Mouse (Mus musculus) heart, embryonic 11.5 days (tissue): ENCODE data around the gene Cyp26c1. TPM values are rescaled to one million over a fixed set of nuclear protein-coding genes. Genes with fewer than 3 reads are reported as not detected.

Experiments used
- ATAC-seq: fragments of 200-750 bp; cut with Nextera tagmentation; replicated peaks from 2 replicates; pipeline ENCODE4 v1.8.0; 2017; ENCODE audit warnings: moderate library complexity; ENCODE audit not compliant: insufficient number of reproducible peaks, low FRiP score, low TSS enrichment
- H3K27ac ChIP-seq: fragments of 300-500 bp; sonication (generic); 2 replicates; pipeline ENCODE4 v1.5.1; 2014; ENCODE audit warnings: mild to moderate bottlenecking, low read depth, low read length
- H3K27me3 ChIP-seq: fragments of 300-500 bp; sonication (generic); 2 replicates; pipeline ENCODE4 v1.6.1; 2014; ENCODE audit warnings: mild to moderate bottlenecking, low read length, mixed read lengths; ENCODE audit not compliant: control insufficient read depth, insufficient read depth
- H3K36me3 ChIP-seq: fragments of 300-500 bp; sonication (generic); 2 replicates; pipeline ENCODE4 v1.6.1; 2014; ENCODE audit warnings: mild to moderate bottlenecking, low read length, moderate library complexity, mixed read lengths; ENCODE audit not compliant: control insufficient read depth, insufficient read depth
- H3K4me1 ChIP-seq: fragments of 300-500 bp; sonication (generic); 2 replicates; pipeline ENCODE4 v1.6.1; 2014; ENCODE audit warnings: low read length; ENCODE audit not compliant: control insufficient read depth, insufficient read depth
- H3K4me2 ChIP-seq: fragments of 300-500 bp; sonication (generic); 2 replicates; pipeline ENCODE4 v1.6.1; 2014; ENCODE audit warnings: mild to moderate bottlenecking, moderate library complexity
- H3K4me3 ChIP-seq: fragments of 300-500 bp; sonication (generic); 2 replicates; pipeline ENCODE4 v1.5.1; 2014; ENCODE audit warnings: low read depth, low read length
- H3K9ac ChIP-seq: fragments of 300-500 bp; sonication (generic); 2 replicates; pipeline ENCODE4 v1.6.1; 2014; ENCODE audit warnings: mild to moderate bottlenecking, low read depth, low read length, moderate library complexity
- H3K9me3 ChIP-seq: fragments of 300-500 bp; sonication (generic); replicated peaks from 2 replicates; pipeline ENCODE4 v1.6.1; 2016; ENCODE audit warnings: low read length; ENCODE audit not compliant: control insufficient read depth
- WGBS: fragments of 180-500 bp; shearing (Covaris S2); extraction: QIAGEN DNeasy Blood & Tissue Kit; methylation state at CpG from one replicate; pipeline ENCODE4 v1.1.7; 2014; ENCODE audit not compliant: insufficient replicate concordance; 5-methylcytosine and 5-hydroxymethylcytosine counted together
- polyA plus RNA-seq: library from polyadenylated mRNA; unstranded; fragments of >200 nt; fragmentation: Nextera tagmentation; extraction: Ambion mirVana; gene quantifications from 2 replicates; pipeline ENCODE4 v1.2.1, GENCODE M21; 2014

Gene Cyp26c1
- not detected in 2 replicates for polyA plus RNA-seq

- 9% methylated on average over 6 of the region's 6 CpGs for WGBS
Measured at GRCm38 (mm10) chr19:37685281-37685680, at the start of gene Cyp26c1. TSS of gene Cyp26c1 (plus strand) at chr19:37685581.

GRCm38 (mm10) chr19:37647994-37648393, 37.4 kb upstream of the Cyp26c1 start:
- WGBS, result 23% methylated on average over 2 of the region's 2 CpGs
- no peaks in the 10 kb centered on the region for H3K36me3 ChIP-seq
- no peak for ATAC-seq
- no peak overlapping the region for H3K9ac ChIP-seq
- H3K4me2 ChIP-seq, result no peak overlapping the region
- no peaks in the 10 kb centered on the region for H3K27me3 ChIP-seq
- H3K4me1 ChIP-seq, result no peaks in the 10 kb centered on the region
- H3K9me3 ChIP-seq, result no peaks in the 10 kb centered on the region
- H3K4me3 ChIP-seq, result no peak overlapping the region
- no peak overlapping the region for H3K27ac ChIP-seq

More at GRCm38 (mm10) chr19:37685281-37685680, at the start of gene Cyp26c1:
- Histone ChIP-seq H3K27me3 (peaks cover 77% of the 10 kb centered on the region), H3K4me3 (no peak within 1 kb of the TSS), H3K9me3 (no peaks in the 10 kb centered on the region), H3K4me2 (peak within 1 kb of the TSS; percentile 16; the same call in 1 of the 2 replicates), H3K36me3 (no peaks in the 10 kb centered on the region), H3K4me1 (no peaks in the 10 kb centered on the region), H3K27ac (no peak within 1 kb of the TSS), H3K9ac (no peak within 1 kb of the TSS)
- no peak for ATAC-seq

GRCm38 (mm10) chr19:37650526-37650925, 34.9 kb upstream of the Cyp26c1 start:
- no peak overlapping the region for H3K27ac ChIP-seq
- H3K9me3 ChIP-seq, result no peaks in the 10 kb centered on the region
- no peaks in the 10 kb centered on the region for H3K36me3 ChIP-seq
- no peak overlapping the region for H3K4me3 ChIP-seq
- H3K9ac ChIP-seq, result no peak overlapping the region
- ATAC-seq, result no peak
- 76% methylated on average over 2 of the region's 2 CpGs for WGBS
- H3K4me1 ChIP-seq, result no peaks in the 10 kb centered on the region
- no peak overlapping the region for H3K4me2 ChIP-seq
- no peaks in the 10 kb centered on the region for H3K27me3 ChIP-seq

- WGBS, result 35% methylated on average over 5 of the region's 5 CpGs
- H3K27ac ChIP-seq, result no peak overlapping the region; the same call in 1 of the 2 replicates
Measured at GRCm38 (mm10) chr19:37654012-37654411, 31.4 kb upstream of the Cyp26c1 start.

GRCm38 (mm10) chr19:37656441-37656840, 28.9 kb upstream of the Cyp26c1 start:
- WGBS, result 7% methylated on average over 9 of the region's 9 CpGs
- ATAC-seq, result no peak
- no peak overlapping the region for H3K9ac ChIP-seq
- H3K27me3 ChIP-seq, result no peaks in the 10 kb centered on the region
- H3K4me2 ChIP-seq, result no peak overlapping the region
- no peak overlapping the region for H3K4me3 ChIP-seq
- no peak overlapping the region for H3K27ac ChIP-seq
- no peaks in the 10 kb centered on the region for H3K9me3 ChIP-seq
- no peaks in the 10 kb centered on the region for H3K36me3 ChIP-seq
- H3K4me1 ChIP-seq, result peaks cover 6% of the 10 kb centered on the region; the same call in 1 of the 2 replicates

More at GRCm38 (mm10) chr19:37654012-37654411, 31.4 kb upstream of the Cyp26c1 start:
- Histone ChIP-seq H3K4me1 (peaks cover 6% of the 10 kb centered on the region; the same call in 1 of the 2 replicates), H3K27me3 (no peaks in the 10 kb centered on the region), H3K36me3 (no peaks in the 10 kb centered on the region), H3K9ac (no peak overlapping the region), H3K9me3 (no peaks in the 10 kb centered on the region), H3K4me3 (no peak overlapping the region), H3K4me2 (no peak overlapping the region)
- no peak for ATAC-seq

- Histone ChIP-seq H3K4me3 (no peak overlapping the region), H3K9ac (no peak overlapping the region)
Measured at GRCm38 (mm10) chr19:37665256-37665655, 20.1 kb upstream of the Cyp26c1 start.

GRCm38 (mm10) chr19:37667855-37668594, 17.4 kb upstream of the Cyp26c1 start:
- H3K27ac ChIP-seq, result no peak overlapping the region
- H3K9me3 ChIP-seq, result no peaks in the 10 kb centered on the region
- H3K9ac ChIP-seq, result no peak overlapping the region
- peak; percentile 61; the same call in 1 of the 2 replicates for ATAC-seq
- no peak overlapping the region for H3K4me3 ChIP-seq
- H3K36me3 ChIP-seq, result no peaks in the 10 kb centered on the region
- H3K4me2 ChIP-seq, result no peak overlapping the region
- WGBS, result 44% methylated on average over 13 of the region's 13 CpGs
- no peaks in the 10 kb centered on the region for H3K27me3 ChIP-seq
- H3K4me1 ChIP-seq, result no peaks in the 10 kb centered on the region

More at GRCm38 (mm10) chr19:37665256-37665655, 20.1 kb upstream of the Cyp26c1 start:
- Histone ChIP-seq H3K4me1 (no peaks in the 10 kb centered on the region), H3K27ac (no peak overlapping the region), H3K4me2 (no peak overlapping the region), H3K27me3 (no peaks in the 10 kb centered on the region), H3K36me3 (no peaks in the 10 kb centered on the region), H3K9me3 (no peaks in the 10 kb centered on the region)
- no peak for ATAC-seq
- WGBS, result 72% methylated on average over 6 of the region's 6 CpGs

GRCm38 (mm10) chr19:37668657-37669056, 16.7 kb upstream of the Cyp26c1 start:
- no peak for ATAC-seq
- H3K4me2 ChIP-seq, result no peak overlapping the region
- no peaks in the 10 kb centered on the region for H3K36me3 ChIP-seq
- H3K4me1 ChIP-seq, result no peaks in the 10 kb centered on the region
- H3K9ac ChIP-seq, result no peak overlapping the region
- no peaks in the 10 kb centered on the region for H3K27me3 ChIP-seq
- 85% methylated on average over 5 of the region's 5 CpGs for WGBS
- H3K4me3 ChIP-seq, result no peak overlapping the region
- H3K9me3 ChIP-seq, result no peaks in the 10 kb centered on the region
- H3K27ac ChIP-seq, result no peak overlapping the region

GRCm38 (mm10) chr19:37669486-37669885, 15.9 kb upstream of the Cyp26c1 start:
- Histone ChIP-seq H3K36me3 (no peaks in the 10 kb centered on the region), H3K9me3 (no peaks in the 10 kb centered on the region), H3K9ac (no peak overlapping the region), H3K4me2 (no peak overlapping the region), H3K4me1 (no peaks in the 10 kb centered on the region), H3K27me3 (no peaks in the 10 kb centered on the region), H3K4me3 (no peak overlapping the region), H3K27ac (no peak overlapping the region)
- WGBS, result 83% methylated on average over 5 of the region's 5 CpGs
- ATAC-seq, result no peak
